Mouse (Mus musculus): ENCODE results near the gene Slc16a10. TPM values are rescaled to one million over a fixed set of nuclear protein-coding genes. Genes with fewer than 3 reads are reported as not detected.

Gene Slc16a10
- polyA plus RNA-seq, 1 experiment from 2014 or later: 2.2 TPM

DNA sequence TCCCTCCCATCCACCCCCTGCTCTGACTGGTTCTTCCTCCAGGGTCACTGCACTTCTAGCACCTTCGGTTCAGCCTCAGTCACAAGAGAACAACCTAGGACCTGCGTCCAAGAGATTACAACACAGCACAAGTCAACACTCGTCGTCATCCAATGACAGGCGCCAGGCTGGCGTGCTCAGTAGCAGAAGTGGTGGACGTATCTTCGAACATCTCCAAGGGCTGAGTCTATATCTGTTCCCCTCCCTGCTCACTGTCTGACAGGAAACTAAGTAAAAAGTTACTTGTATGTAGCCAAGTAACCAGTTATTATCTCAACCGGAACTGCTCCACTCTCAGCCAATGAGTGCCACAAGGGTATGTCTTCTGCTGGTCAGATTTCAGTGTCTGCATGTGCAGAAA, 16.9 kb downstream of the Slc16a10 start:
- Histone ChIP-seq H3K4me3 (replicated peaks) (no peak overlapping the region), H3K9ac (replicated peaks) (no peak overlapping the region), H3K4me1 (no peaks in the 10 kb centered on the region), H3K4me2 (no peak overlapping the region), H3K27me3 (replicated peaks) (no peaks in the 10 kb centered on the region), H3K27ac (replicated peaks) (no peak overlapping the region), H3K9me3 (replicated peaks) (no peaks in the 10 kb centered on the region), H3K36me3 (no peaks in the 10 kb centered on the region)
- no peak for ATAC-seq (ENCODE audit: low FRiP score)
- WGBS: 93% methylated on average over 9 of the region's 9 CpGs

GRCm38 (mm10) chr10:40124570-40124969, 17.5 kb downstream of the Slc16a10 start:
- no peak for ATAC-seq (ENCODE audit: low FRiP score)
- Histone ChIP-seq H3K4me2 (no peak overlapping the region), H3K36me3 (no peaks in the 10 kb centered on the region), H3K27ac (replicated peaks) (no peak overlapping the region), H3K9ac (replicated peaks) (no peak overlapping the region), H3K27me3 (replicated peaks) (no peaks in the 10 kb centered on the region), H3K4me1 (no peaks in the 10 kb centered on the region), H3K9me3 (replicated peaks) (no peaks in the 10 kb centered on the region), H3K4me3 (replicated peaks) (no peak overlapping the region)
- 90% methylated on average over 4 of the region's 4 CpGs for WGBS

DNA sequence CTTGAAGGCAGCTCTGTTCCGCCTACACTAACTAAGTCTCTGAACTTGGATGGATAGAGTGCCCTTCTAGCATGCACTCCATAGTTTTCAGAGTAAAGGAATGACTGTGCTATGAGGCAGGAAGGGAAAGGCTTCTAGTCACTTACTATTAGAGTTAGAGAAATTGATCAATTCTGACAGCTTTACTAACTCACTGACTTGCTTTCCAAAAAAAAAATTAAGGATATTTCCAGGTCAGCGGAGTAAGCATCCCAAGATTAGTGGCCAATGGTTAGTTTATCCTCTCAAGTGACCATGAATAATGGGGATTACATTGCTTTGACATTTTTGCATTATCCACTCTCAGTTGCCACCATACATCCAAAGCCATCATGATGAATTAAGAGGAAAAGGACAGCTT, 18.0 kb downstream of the Slc16a10 start:
- no peak overlapping the region for H3K4me2 ChIP-seq
- no peaks in the 10 kb centered on the region for H3K27me3 ChIP-seq (replicated peaks)
- H3K36me3 ChIP-seq: no peaks in the 10 kb centered on the region
- no peak overlapping the region for H3K27ac ChIP-seq (replicated peaks)
- H3K4me3 ChIP-seq (replicated peaks): no peak overlapping the region
- WGBS: 91% methylated on average over 2 of the region's 2 CpGs
- H3K4me1 ChIP-seq: no peaks in the 10 kb centered on the region
- H3K9ac ChIP-seq (replicated peaks): no peak overlapping the region
- ATAC-seq (ENCODE audit: low FRiP score): no peak
- H3K9me3 ChIP-seq (replicated peaks): no peaks in the 10 kb centered on the region

GRCm38 (mm10) chr10:40119466-40119865, 22.6 kb downstream of the Slc16a10 start:
- ATAC-seq (ENCODE audit: low FRiP score): no peak

GRCm38 (mm10) chr10:40118743-40119387, 23.2 kb downstream of the Slc16a10 start:
- Histone ChIP-seq H3K4me1 (no peaks in the 10 kb centered on the region), H3K9ac (replicated peaks) (no peak overlapping the region), H3K36me3 (no peaks in the 10 kb centered on the region), H3K4me3 (replicated peaks) (no peak overlapping the region), H3K27me3 (replicated peaks) (no peaks in the 10 kb centered on the region), H3K9me3 (replicated peaks) (no peaks in the 10 kb centered on the region), H3K27ac (replicated peaks) (no peak overlapping the region), H3K4me2 (no peak overlapping the region)
- no peak for ATAC-seq (ENCODE audit: low FRiP score)
- 89% methylated on average over 5 of the region's 5 CpGs for WGBS

More at GRCm38 (mm10) chr10:40119466-40119865, 22.6 kb downstream of the Slc16a10 start:
- Histone ChIP-seq H3K9ac (replicated peaks) (no peak overlapping the region), H3K4me1 (no peaks in the 10 kb centered on the region), H3K27me3 (replicated peaks) (no peaks in the 10 kb centered on the region), H3K27ac (replicated peaks) (no peak overlapping the region), H3K36me3 (no peaks in the 10 kb centered on the region), H3K9me3 (replicated peaks) (no peaks in the 10 kb centered on the region), H3K4me2 (no peak overlapping the region), H3K4me3 (replicated peaks) (no peak overlapping the region)
- 87% methylated on average over 3 of the region's 3 CpGs for WGBS

DNA sequence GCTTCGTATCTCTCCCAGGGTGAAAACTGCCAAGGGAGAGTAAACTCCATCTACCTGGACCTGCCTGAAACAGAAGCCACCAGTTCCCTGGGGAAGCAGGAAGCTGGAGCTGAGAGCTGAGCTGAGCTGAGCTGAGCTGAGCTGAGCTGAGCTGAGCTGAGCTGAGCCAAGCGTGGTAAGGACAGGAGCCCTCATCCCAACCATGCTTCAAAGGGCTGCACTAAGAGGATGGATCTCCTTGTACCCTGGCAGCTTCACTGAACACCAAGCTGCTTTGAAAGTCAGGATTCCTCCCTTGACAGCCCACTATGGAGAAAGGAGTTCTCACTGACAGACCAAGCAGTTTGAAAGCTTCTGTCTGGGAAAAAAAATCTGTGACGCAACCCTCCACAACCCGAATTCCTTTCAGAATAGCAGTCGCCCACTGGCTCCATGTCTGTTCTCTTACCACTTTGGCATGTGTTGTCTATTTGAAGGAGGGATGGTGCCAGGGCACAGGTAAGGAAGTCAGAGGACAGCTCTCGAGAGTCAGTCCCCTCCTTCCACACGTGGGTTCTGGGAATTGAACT, 28.5 kb downstream of the Slc16a10 start:
- Histone ChIP-seq H3K4me1 (no peaks in the 10 kb centered on the region), H3K4me3 (replicated peaks) (no peak overlapping the region), H3K4me2 (no peak overlapping the region), H3K9me3 (replicated peaks) (no peaks in the 10 kb centered on the region), H3K36me3 (no peaks in the 10 kb centered on the region), H3K9ac (replicated peaks) (no peak overlapping the region), H3K27me3 (replicated peaks) (no peaks in the 10 kb centered on the region), H3K27ac (replicated peaks) (no peak overlapping the region)
- WGBS: 92% methylated on average over 7 of the region's 7 CpGs
- ATAC-seq (ENCODE audit: low FRiP score): no peak

DNA sequence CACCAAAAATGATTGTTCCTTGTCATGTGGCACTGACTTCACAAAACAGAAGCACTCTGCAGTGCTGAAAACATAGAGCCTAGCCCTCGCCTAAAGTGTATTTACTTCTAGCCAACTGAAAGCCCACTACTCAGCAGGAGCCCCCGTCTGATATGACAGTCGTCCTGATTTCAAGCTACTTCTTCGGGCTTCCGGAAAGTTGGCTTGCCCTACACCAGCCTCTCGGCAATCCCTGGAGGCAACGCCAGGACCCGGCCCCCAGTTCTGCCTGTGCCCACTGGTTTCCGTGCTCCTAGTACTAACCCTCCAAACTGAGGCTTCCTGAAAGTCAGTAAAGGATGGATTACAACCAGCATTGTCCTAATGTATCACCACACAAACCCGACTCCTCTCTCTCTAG, 29.8 kb downstream of the Slc16a10 start:
- Histone ChIP-seq H3K27me3 (replicated peaks) (no peaks in the 10 kb centered on the region), H3K4me1 (no peaks in the 10 kb centered on the region), H3K4me3 (replicated peaks) (no peak overlapping the region), H3K36me3 (no peaks in the 10 kb centered on the region), H3K27ac (replicated peaks) (no peak overlapping the region), H3K9me3 (replicated peaks) (no peaks in the 10 kb centered on the region), H3K4me2 (no peak overlapping the region), H3K9ac (replicated peaks) (no peak overlapping the region)
- no peak for ATAC-seq (ENCODE audit: low FRiP score)
- 89% methylated on average over 10 of the region's 10 CpGs for WGBS

DNA sequence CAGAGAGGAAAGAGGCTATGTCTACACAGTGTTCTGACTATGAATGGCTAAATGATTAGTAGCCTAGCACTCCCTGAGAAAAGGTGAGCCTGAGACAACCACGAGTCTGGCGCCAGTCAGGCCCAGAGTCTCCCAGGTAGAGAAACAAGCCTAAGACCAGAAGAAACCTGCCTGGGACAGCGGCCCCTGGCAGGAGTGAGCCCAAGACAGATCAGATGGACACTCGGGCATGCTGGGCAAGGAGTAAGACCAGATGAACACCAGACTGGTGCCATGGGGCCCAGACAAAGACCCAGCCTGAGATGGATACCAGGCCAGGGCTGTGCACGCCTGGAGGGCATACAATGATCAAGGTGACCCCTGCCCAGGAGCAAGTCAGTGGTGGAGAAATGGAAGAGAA, 32.5 kb downstream of the Slc16a10 start:
- no peak for ATAC-seq (ENCODE audit: low FRiP score)
- Histone ChIP-seq H3K36me3 (no peaks in the 10 kb centered on the region), H3K27ac (replicated peaks) (no peak overlapping the region), H3K27me3 (replicated peaks) (no peaks in the 10 kb centered on the region), H3K4me3 (replicated peaks) (no peak overlapping the region), H3K9ac (replicated peaks) (no peak overlapping the region), H3K9me3 (replicated peaks) (no peaks in the 10 kb centered on the region), H3K4me2 (no peak overlapping the region), H3K4me1 (no peaks in the 10 kb centered on the region)
- 88% methylated on average over 5 of the region's 5 CpGs for WGBS

DNA sequence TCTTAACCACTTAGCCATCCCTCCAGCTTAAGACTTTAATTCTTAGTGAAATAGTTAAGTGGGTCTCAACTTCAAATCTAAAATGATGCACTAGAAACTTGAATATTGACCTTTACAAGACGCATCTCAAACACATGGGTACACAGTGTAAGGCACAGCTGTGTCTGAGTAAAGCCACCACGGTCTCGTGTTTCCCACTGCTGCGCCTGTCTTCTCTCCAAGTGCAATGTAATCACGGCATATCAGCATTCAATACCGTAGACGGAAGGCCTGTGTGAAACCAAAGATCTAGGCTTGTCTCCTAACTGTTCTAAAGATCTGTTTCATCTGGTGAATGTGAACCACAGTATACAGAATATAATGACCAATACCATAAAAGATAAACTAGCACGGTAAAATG, 33.1 kb downstream of the Slc16a10 start:
- Histone ChIP-seq H3K36me3 (no peaks in the 10 kb centered on the region), H3K9me3 (replicated peaks) (no peaks in the 10 kb centered on the region), H3K9ac (replicated peaks) (no peak overlapping the region), H3K27ac (replicated peaks) (no peak overlapping the region), H3K4me2 (no peak overlapping the region), H3K27me3 (replicated peaks) (no peaks in the 10 kb centered on the region), H3K4me3 (replicated peaks) (no peak overlapping the region), H3K4me1 (no peaks in the 10 kb centered on the region)
- 96% methylated on average over 8 of the region's 8 CpGs for WGBS
- no peak for ATAC-seq (ENCODE audit: low FRiP score)

GRCm38 (mm10) chr10:40107995-40108394, 34.1 kb downstream of the Slc16a10 start:
- ATAC-seq (ENCODE audit: low FRiP score): no peak
- no peak overlapping the region for H3K9ac ChIP-seq (replicated peaks)
- no peak overlapping the region for H3K4me3 ChIP-seq (replicated peaks)
- H3K36me3 ChIP-seq: no peaks in the 10 kb centered on the region
- H3K27me3 ChIP-seq (replicated peaks): no peaks in the 10 kb centered on the region
- WGBS: 90% methylated on average over 1 of the region's 1 CpGs
- no peaks in the 10 kb centered on the region for H3K9me3 ChIP-seq (replicated peaks)
- 0 out of 2 replicates have a peak, but pooled peaks cover 2% of the 10 kb centered on the region for H3K4me1 ChIP-seq
- no peak overlapping the region for H3K27ac ChIP-seq (replicated peaks)
- no peak overlapping the region for H3K4me2 ChIP-seq

DNA sequence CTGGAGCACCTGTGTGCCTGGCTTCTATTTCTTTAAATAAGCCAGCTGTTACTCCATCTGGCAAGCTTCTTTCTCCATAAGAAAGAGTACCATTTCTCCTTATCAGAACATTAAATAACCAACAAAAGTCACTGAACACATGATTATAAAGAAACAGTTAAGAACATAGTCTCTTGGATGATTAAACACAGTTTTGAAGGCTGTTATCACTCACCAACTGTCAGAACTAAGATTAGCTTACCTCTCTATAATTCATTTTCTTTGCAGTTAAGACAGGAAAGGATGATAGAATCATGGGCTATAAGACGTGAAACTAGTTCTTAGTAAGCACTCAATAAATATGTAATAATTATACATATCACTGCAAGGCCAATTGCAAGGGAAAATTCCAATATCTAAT, 36.9 kb downstream of the Slc16a10 start:
- no peak for ATAC-seq (ENCODE audit: low FRiP score)
- Histone ChIP-seq H3K9me3 (replicated peaks) (no peaks in the 10 kb centered on the region), H3K4me2 (no peak overlapping the region), H3K4me1 (0 out of 2 replicates have a peak, but pooled peaks cover 4% of the 10 kb centered on the region), H3K9ac (replicated peaks) (no peak overlapping the region), H3K4me3 (replicated peaks) (no peak overlapping the region), H3K27ac (replicated peaks) (no peak overlapping the region), H3K27me3 (replicated peaks) (no peaks in the 10 kb centered on the region), H3K36me3 (no peaks in the 10 kb centered on the region)
- WGBS: 96% methylated on average over 1 of the region's 1 CpGs

- H3K9me3 ChIP-seq (replicated peaks): no peaks in the 10 kb centered on the region
- H3K36me3 ChIP-seq: no peaks in the 10 kb centered on the region
- H3K4me2 ChIP-seq: no peak overlapping the region
- no peak for ATAC-seq (ENCODE audit: low FRiP score)
- 50% methylated on average over 5 of the region's 5 CpGs for WGBS
- no peak overlapping the region for H3K4me3 ChIP-seq (replicated peaks)
- H3K9ac ChIP-seq (replicated peaks): no peak overlapping the region
- H3K27ac ChIP-seq (replicated peaks): no peak overlapping the region
- H3K27me3 ChIP-seq (replicated peaks): no peaks in the 10 kb centered on the region
- 0 out of 2 replicates have a peak, but pooled peaks cover 4% of the 10 kb centered on the region for H3K4me1 ChIP-seq
Observed at GRCm38 (mm10) chr10:40103790-40104189, 38.3 kb downstream of the Slc16a10 start.
